Mouse (Mus musculus): Measurements from ENCODE around the gene Hoxd4.

- no peak for TF ChIP-seq GATA1 (IDR thresholded peaks at IDR 0.05; ENCODE audit: low read length)
- no peak for TF ChIP-seq TAL1 (IDR thresholded peaks at IDR 0.05; ENCODE audit: low read length)
Observed at GRCm38 (mm10) chr2:74678891-74679595, 32.7 kb upstream of the Hoxd4 start, which contains the start of gene Hoxd11.
